Mouse (Mus musculus) layer of hippocampus, adult 18-20 months (tissue): Measurements from ENCODE around the gene Knstrn. TPM values are rescaled to one million over a fixed set of nuclear protein-coding genes. Genes with fewer than 3 reads are reported as not detected.

ENCODE experiments used
- DNase-seq, 2 experiments: peaks; one replicate each; pipeline ENCODE4 v3.0.0; 2022; ENCODE audit warnings: low spot score in 2 of 2
- total RNA-seq, 2 experiments: library from RNA; stranded (reverse); gene quantifications; 2 replicates each; pipeline ENCODE4 v1.2.3; 2021

Gene Knstrn
- total RNA-seq, 2 experiments from 2014 or later: 1.1 TPM

DNA sequence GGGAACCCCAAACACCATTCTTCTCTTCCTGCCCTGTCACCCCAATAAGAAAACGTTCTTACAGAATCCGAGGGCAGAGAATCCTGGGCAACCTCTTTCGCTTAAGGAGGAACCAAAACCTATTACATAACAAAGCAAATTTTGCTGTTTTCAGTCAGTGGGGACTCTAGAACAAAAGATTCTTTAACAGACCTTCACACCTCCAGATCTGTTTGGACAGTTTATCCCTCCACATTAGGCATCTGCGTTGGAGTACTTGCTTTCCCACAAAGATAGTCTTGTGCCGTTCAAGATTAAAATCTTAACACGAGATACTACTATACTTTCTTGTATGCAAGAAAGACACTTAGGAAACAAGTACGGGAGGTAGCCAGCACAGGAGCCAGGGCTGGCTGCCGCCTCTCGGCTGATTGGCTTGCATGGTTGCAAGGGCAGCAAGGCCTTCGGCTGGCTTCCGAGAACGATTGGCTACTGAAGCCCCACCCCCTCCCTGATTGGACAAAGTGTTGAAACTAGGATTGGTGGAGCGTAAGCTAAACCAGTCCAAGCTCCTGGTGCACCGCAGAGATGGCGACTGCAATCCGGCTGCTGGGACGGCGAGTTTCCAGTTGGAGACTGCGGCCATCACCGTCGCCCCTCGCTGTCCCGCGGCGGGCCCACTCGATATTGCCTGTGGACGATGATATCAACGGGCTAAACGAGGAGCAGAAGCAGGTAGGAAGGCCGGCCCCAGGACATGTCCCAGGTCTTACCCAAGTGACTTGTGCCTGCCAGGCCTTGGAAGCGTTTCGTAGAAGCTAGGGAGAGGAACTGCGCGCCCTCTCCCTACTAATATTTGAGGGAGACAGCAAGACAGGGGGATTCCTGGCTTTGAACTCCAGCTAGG is 47.9 kb downstream of the Knstrn start, which contains the start of gene Ivd:
Gene Ivd (plus strand): TSS at position 501 of the 886 bp plus-strand sequence.
- DNase-seq: peak; percentile 91 to 97

- DNase-seq: no peak
These were observed 48.5 kb downstream of the Knstrn start for GRCm38 (mm10) chr2:118862340-118862675.

GRCm38 (mm10) chr2:118870601-118871000 is 56.8 kb downstream of the Knstrn start:
- no peak for DNase-seq

DNA sequence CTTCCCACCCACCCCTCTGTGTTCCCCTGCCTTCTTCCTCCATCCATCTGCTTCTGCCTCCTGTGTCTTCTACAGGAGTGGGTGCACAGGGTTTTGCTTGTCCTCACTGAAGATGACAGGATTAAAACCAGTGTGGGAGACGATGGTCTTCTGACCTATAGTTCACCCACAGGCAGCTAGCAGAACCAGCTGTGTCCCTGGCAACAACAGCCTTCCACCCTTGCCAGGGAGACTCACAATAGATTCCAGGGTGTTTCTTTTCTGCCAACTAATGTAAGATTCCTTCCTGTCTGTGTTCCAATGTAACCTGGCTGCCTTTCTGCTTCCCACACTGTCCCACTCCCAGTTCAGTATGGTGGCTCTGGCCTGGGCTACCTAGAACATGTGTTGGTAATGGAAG is 57.2 kb downstream of the Knstrn start:
- peak; percentile 35 to 51 for DNase-seq

GRCm38 (mm10) chr2:118873018-118873417 is 59.2 kb downstream of the Knstrn start:
- DNase-seq: no peak

DNA sequence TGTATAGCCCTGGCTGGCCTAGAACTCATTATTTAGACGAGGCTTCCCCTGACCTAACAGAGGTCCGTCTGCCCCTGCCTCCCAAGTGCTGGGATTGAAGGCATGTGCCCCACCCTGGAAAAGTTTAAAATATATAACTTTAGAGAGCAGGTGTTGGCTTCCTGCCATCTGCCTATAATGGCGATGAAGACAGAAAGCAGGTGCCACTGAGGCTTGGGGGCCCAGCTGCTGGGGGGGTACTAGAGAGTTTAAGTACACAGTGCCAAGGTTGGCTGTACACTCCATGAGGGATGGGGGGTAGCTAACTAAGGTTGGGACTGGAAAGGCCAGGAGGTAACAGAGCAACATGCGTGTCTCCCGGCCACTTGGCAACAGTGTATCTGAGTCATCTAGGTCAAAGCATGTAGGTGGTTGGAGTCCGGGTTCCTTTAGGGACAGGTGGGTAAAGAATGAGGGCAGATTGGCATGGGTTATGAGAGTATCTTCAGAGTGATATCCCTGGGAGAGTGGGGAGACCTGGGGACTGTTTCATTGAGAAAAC is 60.2 kb downstream of the Knstrn start:
- no peak for DNase-seq

- DNase-seq: no peak
These were observed 61.5 kb downstream of the Knstrn start for GRCm38 (mm10) chr2:118875316-118875715.

GRCm38 (mm10) chr2:118876453-118876852 is 62.6 kb downstream of the Knstrn start:
- no peak for DNase-seq

- no peak for DNase-seq
These were observed 67.2 kb downstream of the Knstrn start for GRCm38 (mm10) chr2:118881019-118881418.

DNA sequence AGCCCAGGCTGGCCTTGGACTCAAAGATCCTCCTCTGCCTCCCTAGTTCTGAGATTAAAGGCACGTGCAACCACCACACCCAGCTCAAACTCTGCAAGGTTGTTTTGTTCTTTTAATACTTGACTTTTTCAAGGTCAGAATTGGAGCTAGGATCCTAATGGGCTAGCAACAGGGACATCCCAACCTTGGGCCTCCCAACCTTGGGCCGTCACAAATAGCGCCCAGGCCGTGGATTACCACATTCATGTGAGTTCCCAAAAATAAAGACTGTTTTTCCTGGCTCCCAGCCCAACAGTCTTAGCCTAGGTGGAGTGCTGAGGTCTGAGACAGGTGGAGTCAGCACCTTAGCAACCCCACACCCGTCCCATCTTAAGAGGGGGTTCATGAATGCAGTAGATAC is 68.2 kb downstream of the Knstrn start:
- DNase-seq: no peak

DNA sequence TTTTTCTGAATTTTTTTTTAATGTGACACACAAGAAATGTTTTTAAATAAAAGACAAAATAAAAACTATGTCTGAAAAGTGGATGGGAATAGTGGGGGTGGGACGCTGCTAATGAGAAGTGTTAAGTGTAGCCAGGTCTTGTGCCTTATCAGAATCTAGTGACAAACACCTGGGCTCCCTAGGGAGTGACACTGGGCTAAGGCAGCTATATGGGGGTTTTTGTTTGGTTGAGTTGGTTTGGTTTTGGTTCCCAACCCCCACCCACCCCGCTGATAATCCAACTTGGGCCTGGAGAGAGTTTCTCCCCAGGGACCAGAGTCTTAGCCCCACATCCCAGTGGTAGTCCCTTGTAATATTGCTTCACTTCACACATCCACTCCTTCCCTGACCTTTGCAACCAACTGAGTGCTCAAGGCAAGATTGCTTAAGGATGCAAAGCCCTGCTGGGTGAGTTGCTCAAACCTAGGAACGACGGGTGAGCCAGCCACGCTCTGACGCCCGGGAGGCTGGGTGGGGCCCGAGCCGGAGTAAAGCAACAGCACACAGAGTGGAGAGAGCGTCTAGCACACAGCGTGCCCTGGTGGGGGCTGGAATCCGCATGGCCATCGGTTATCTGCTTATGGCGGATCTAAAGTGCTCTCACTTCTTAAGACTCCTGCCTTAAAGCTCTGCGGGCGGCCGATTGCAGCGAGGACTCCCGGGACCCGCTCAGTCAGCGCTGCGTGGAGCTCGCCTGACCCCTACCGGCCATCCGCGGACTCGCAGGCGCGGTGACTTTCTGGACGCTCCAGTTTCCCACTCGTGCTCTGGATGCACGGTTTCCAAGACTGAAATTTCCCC is 69.3 kb downstream of the Knstrn start:
- DNase-seq: peak; percentile 83 to 92

DNA sequence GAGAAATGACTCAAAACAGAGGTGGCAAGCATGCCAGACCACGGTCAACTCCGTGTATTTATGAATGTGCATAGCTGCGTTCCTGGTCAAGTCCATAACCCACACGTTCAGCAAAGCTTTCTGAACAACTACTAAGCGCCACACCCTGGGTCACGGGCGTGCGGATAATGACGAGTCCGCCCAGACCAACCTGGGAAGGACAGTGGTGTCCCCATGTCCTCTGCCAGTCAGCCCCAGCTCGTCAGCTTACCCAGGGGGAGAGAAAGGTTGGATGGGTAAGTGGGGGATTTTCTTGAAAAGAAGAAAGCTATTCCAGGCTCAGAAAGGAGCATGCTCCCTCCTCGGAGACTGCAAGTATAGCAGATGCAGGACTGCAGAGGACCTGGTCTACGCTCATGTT is 73.6 kb downstream of the Knstrn start:
- DNase-seq: no peak

DNA sequence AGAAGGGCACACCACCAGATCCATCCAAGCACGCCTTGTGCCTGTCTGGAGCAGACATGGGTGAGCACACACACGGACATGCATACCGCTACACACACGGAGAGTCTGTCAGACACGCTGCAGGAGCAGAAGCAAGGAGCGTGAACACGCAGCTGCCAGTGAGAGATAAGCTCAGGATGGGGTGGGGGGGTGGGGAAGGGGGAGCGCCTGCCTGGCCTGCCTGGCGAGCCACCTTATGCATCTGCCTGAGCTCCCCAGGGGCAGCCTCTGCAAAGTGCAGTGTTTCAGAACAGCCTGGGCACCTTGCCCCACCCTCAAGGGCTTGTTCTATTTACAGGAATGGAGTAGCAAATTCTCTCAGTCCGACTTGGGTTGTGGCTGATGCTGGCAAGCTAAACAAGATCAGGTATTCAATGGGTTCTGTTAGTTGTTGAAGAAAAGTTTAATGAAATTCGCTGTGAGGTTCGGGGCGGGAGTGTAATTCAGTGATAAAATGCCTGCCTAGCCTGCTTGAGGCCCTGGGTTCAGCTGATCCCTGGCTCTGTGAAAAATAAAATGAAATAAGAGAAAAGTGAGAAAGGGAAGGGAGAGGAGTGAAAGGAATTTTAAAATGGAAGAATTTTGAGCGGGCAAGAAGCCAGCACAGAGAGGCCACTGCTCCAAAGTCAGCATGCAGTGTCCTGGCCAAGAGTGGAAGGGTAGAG is 74.2 kb downstream of the Knstrn start:
- no peak for DNase-seq

GRCm38 (mm10) chr2:118891173-118891572 is 77.4 kb downstream of the Knstrn start:
- no peak for DNase-seq

- DNase-seq: peak in 1 of 2 experiments; percentile 28
These were observed 82.4 kb downstream of the Knstrn start for GRCm38 (mm10) chr2:118895990-118896913.

DNA sequence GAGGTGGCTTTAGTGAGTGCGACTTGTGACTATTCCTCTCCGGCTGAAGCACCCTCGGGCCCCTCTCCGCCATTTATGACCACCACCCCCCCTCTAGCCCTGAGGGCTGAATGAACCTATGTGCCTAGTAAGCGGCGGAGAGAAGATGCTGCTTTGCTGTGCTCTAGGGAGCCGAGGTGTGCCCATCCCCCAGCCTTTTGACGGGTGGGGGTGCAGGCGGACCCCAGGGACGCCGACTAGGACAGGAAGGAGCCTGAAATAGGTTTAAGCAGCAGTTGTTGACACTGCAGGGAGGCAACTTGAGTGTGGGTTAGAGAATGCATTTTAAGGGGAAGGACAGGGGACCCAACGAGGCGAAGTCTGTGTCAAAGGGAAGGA is 83.1 kb downstream of the Knstrn start:
- no peak for DNase-seq

DNA sequence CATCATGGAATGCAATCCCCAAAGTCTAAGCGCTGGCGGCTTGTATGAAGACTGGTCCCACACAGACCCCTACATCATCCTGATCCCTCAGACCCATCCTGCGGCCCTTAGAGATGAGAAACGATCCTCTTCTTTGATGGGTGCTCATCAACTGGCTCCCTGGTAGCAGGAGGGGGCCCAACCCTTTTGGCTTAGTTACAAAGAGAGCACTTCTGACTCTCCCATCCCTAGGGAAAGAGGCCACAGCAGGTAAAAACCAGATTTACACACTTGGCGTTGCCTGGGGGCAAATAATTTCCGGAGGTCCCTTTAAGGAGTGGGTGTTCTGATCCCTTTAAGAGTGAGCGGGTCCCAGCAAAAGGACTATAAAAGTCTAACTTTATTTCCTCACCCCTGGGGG is 83.6 kb downstream of the Knstrn start:
- no peak for DNase-seq

GRCm38 (mm10) chr2:118897808-118898207 is 84.0 kb downstream of the Knstrn start:
- DNase-seq: no peak

DNA sequence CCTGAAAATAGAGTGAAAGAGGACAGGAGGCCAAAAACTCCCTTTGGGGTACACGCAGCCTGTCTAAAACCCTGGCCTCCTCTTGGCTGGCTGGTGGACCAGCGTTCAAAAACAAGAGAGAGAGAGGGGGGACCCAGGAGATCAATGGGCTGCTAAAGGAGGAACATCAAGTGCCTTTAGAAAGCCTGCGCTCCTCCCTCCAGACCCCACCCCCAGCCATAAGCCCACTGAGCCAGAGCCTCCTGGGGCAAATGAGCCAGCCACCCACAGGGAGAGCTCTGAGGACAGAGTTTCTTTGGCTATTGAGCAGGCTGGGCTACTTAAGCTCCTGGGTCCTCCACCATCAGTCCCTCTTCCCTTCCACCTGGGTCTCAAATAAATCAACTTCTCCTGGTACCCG is 85.0 kb downstream of the Knstrn start:
- no peak for DNase-seq

- no peak for DNase-seq
These were observed 85.5 kb downstream of the Knstrn start for GRCm38 (mm10) chr2:118899306-118899705.
